Mouse (Mus musculus): ENCODE measurements around the gene Ezh1. TPM values are rescaled to one million over a fixed set of nuclear protein-coding genes. Genes with fewer than 3 reads are reported as not detected.

Ezh1 gene
- total and polyA plus RNA-seq, 2 experiments from 2014 or later: 25.4 to 40.0 TPM

- no peak for TF ChIP-seq CTCF (IDR thresholded peaks at IDR 0.05)
- ATAC-seq (ENCODE audit: low FRiP score) (no peak), DNase-seq (ENCODE audit: low spot score) (no peak)
- H3K27me3 ChIP-seq (ENCODE audit: insufficient read depth, low read length): no peaks in the 10 kb centered on the region
- no peak overlapping the region for H3K4me2 ChIP-seq (ENCODE audit: low read depth, low read length, poor library complexity, severe bottlenecking)
- no peak overlapping the region for H3K4me3 ChIP-seq (ENCODE audit: low read depth, low read length)
- no peaks in the 10 kb centered on the region for H3K4me1 ChIP-seq (ENCODE audit: insufficient read depth, low read length)
- no peak overlapping the region for H3K9ac ChIP-seq (replicated peaks; ENCODE audit: low read length, poor library complexity, severe bottlenecking)
- no peaks in the 10 kb centered on the region for H3K9me3 ChIP-seq (ENCODE audit: low read length)
- no peak overlapping the region for H3K27ac ChIP-seq (ENCODE audit: low read depth, low read length)
- no peaks in the 10 kb centered on the region for H3K36me3 ChIP-seq (ENCODE audit: insufficient read depth, low read length)
- WGBS: 90% methylated on average over 3 of the region's 3 CpGs
Measured at GRCm38 (mm10) chr11:101224337-101224736, 1.9 kb downstream of the Ezh1 start.

- H3K27me3 ChIP-seq (ENCODE audit: insufficient read depth, low read length): no peaks in the 10 kb centered on the region
- H3K9me3 ChIP-seq (ENCODE audit: low read length): no peaks in the 10 kb centered on the region
- no peak for ATAC-seq (ENCODE audit: low FRiP score)
- H3K4me3 ChIP-seq (ENCODE audit: low read depth, low read length): no peak overlapping the region
- no peak for DNase-seq (ENCODE audit: low spot score)
- no peak for TF ChIP-seq CTCF (IDR thresholded peaks at IDR 0.05)
- peaks cover 12% of the 10 kb centered on the region; the same call in 1 of the 2 replicates for H3K36me3 ChIP-seq (ENCODE audit: insufficient read depth, low read length)
- 91% methylated on average over 8 of the region's 8 CpGs for WGBS
- H3K9ac ChIP-seq (replicated peaks; ENCODE audit: low read length, poor library complexity, severe bottlenecking): no peak overlapping the region
- no peaks in the 10 kb centered on the region for H3K4me1 ChIP-seq (ENCODE audit: insufficient read depth, low read length)
- no peak overlapping the region for H3K27ac ChIP-seq (ENCODE audit: low read depth, low read length)
- no peak overlapping the region for H3K4me2 ChIP-seq (ENCODE audit: low read depth, low read length, poor library complexity, severe bottlenecking)
Measured at GRCm38 (mm10) chr11:101221306-101221986, 4.8 kb downstream of the Ezh1 start.

- Histone ChIP-seq H3K36me3 (ENCODE audit: insufficient read depth, low read length) (peaks cover 12% of the 10 kb centered on the region; the same call in 1 of the 2 replicates), H3K27me3 (ENCODE audit: insufficient read depth, low read length) (no peaks in the 10 kb centered on the region), H3K9ac (replicated peaks; ENCODE audit: low read length, poor library complexity, severe bottlenecking) (no peak overlapping the region), H3K4me1 (ENCODE audit: insufficient read depth, low read length) (no peaks in the 10 kb centered on the region), H3K4me2 (ENCODE audit: low read depth, low read length, poor library complexity, severe bottlenecking) (no peak overlapping the region), H3K27ac (ENCODE audit: low read depth, low read length) (no peak overlapping the region), H3K4me3 (ENCODE audit: low read depth, low read length) (no peak overlapping the region), H3K9me3 (ENCODE audit: low read length) (no peaks in the 10 kb centered on the region)
- DNase-seq (ENCODE audit: low spot score) (no peak), ATAC-seq (ENCODE audit: low FRiP score) (no peak)
- no peak for TF ChIP-seq CTCF (IDR thresholded peaks at IDR 0.05)
- WGBS: 71% methylated on average over 2 of the region's 2 CpGs
Measured at GRCm38 (mm10) chr11:101220853-101221252, 5.4 kb downstream of the Ezh1 start.

- H3K4me2 ChIP-seq (ENCODE audit: low read depth, low read length, poor library complexity, severe bottlenecking): no peak overlapping the region
- H3K27me3 ChIP-seq (ENCODE audit: insufficient read depth, low read length): no peaks in the 10 kb centered on the region
- no peaks in the 10 kb centered on the region for H3K9me3 ChIP-seq (ENCODE audit: low read length)
- WGBS: 84% methylated on average over 10 of the region's 10 CpGs
- H3K36me3 ChIP-seq (ENCODE audit: insufficient read depth, low read length): peaks cover 22% of the 10 kb centered on the region
- H3K27ac ChIP-seq (ENCODE audit: low read depth, low read length): no peak overlapping the region
- ATAC-seq (ENCODE audit: low FRiP score) (no peak), DNase-seq (ENCODE audit: low spot score) (no peak)
- no peak overlapping the region for H3K9ac ChIP-seq (replicated peaks; ENCODE audit: low read length, poor library complexity, severe bottlenecking)
- no peak overlapping the region for H3K4me3 ChIP-seq (ENCODE audit: low read depth, low read length)
- H3K4me1 ChIP-seq (ENCODE audit: insufficient read depth, low read length): no peaks in the 10 kb centered on the region
- no peak for TF ChIP-seq CTCF (IDR thresholded peaks at IDR 0.05)
Measured at GRCm38 (mm10) chr11:101218436-101219055, 7.7 kb downstream of the Ezh1 start.

- Histone ChIP-seq H3K36me3 (ENCODE audit: insufficient read depth, low read length) (peaks cover 22% of the 10 kb centered on the region), H3K27ac (ENCODE audit: low read depth, low read length) (no peak overlapping the region)
- 90% methylated on average over 5 of the region's 5 CpGs for WGBS
Measured at GRCm38 (mm10) chr11:101216936-101217335, 9.3 kb downstream of the Ezh1 start.

GRCm38 (mm10) chr11:101211970-101212369 is 14.3 kb downstream of the Ezh1 start:
- H3K4me2 ChIP-seq (ENCODE audit: low read depth, low read length, poor library complexity, severe bottlenecking): no peak overlapping the region
- no peaks in the 10 kb centered on the region for H3K9me3 ChIP-seq (ENCODE audit: low read length)
- DNase-seq (ENCODE audit: low spot score) (peak; percentile 89), ATAC-seq (ENCODE audit: low FRiP score) (no peak)
- H3K27ac ChIP-seq (ENCODE audit: low read depth, low read length): no peak overlapping the region
- peak; percentile 87 for TF ChIP-seq CTCF (IDR thresholded peaks at IDR 0.05)
- no peaks in the 10 kb centered on the region for H3K4me1 ChIP-seq (ENCODE audit: insufficient read depth, low read length)
- no peaks in the 10 kb centered on the region for H3K27me3 ChIP-seq (ENCODE audit: insufficient read depth, low read length)
- no peak overlapping the region for H3K9ac ChIP-seq (replicated peaks; ENCODE audit: low read length, poor library complexity, severe bottlenecking)
- H3K36me3 ChIP-seq (ENCODE audit: insufficient read depth, low read length): peaks cover 31% of the 10 kb centered on the region
- WGBS: 39% methylated on average over 3 of the region's 3 CpGs
- H3K4me3 ChIP-seq (ENCODE audit: low read depth, low read length): no peak overlapping the region

More at GRCm38 (mm10) chr11:101216936-101217335, 9.3 kb downstream of the Ezh1 start:
- no peak for ATAC-seq (ENCODE audit: low FRiP score)
- no peak for DNase-seq (ENCODE audit: low spot score)
- no peak overlapping the region for H3K4me3 ChIP-seq (ENCODE audit: low read depth, low read length)
- H3K4me1 ChIP-seq (ENCODE audit: insufficient read depth, low read length): no peaks in the 10 kb centered on the region
- no peak overlapping the region for H3K9ac ChIP-seq (replicated peaks; ENCODE audit: low read length, poor library complexity, severe bottlenecking)
- no peaks in the 10 kb centered on the region for H3K27me3 ChIP-seq (ENCODE audit: insufficient read depth, low read length)
- H3K9me3 ChIP-seq (ENCODE audit: low read length): no peaks in the 10 kb centered on the region
- no peak overlapping the region for H3K4me2 ChIP-seq (ENCODE audit: low read depth, low read length, poor library complexity, severe bottlenecking)
- TF ChIP-seq CTCF (IDR thresholded peaks at IDR 0.05): no peak

Measured in midbrain, postnatal 0 days (tissue).